Mouse (Mus musculus) kidney, adult 2 months (tissue): ENCODE results near the gene Foxf1.

ENCODE experiments used
- CTCF ChIP-seq: fragments of 200-500 bp; conservative IDR thresholded peaks from 2 replicates; pipeline ENCODE4 v1.5.1; 2011; ENCODE audit warnings: low read depth, mild to moderate bottlenecking, control low read depth, low read length, moderate library complexity, mixed read lengths; ENCODE audit not compliant: insufficient read depth, insufficient read length
- POLR2A ChIP-seq: fragments of 200-500 bp; IDR thresholded peaks from one replicate; pipeline ENCODE4 v1.6.1; 2011; ENCODE audit warnings: low read depth, low read length, control low read depth

DNA sequence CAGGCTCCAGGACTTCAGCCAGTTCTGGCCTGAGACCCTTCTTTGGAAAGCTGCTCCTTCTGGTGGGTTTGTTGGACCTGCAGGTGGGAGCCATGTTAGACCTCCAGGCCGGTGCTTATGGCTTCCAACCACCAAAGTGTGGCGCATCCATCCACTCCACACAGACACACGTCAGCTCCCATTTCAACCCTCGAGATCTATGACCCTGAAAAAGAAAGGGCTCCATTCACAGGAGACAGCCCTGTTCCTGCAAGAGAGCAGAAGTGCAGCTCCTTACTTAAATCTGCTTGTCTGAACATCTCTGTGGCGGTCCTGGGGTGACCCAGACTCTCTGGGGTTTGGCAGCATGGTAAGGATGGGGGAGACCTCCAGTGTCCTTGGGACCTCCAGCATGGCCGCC lies 9.3 kb downstream of the Foxf1 start:
- TF ChIP-seq CTCF (no peak), POLR2A (no peak)
